15 mouse cellular contexts compared by ENCODE assay signal in genomic region chr10:75898039-75898564, GRCm38 (mm10). TPM values are rescaled to one million over a fixed set of nuclear protein-coding genes. Genes with fewer than 3 reads are reported as not detected.
A peak's percentile ranks its signal among the peaks of the same experiment; 100 is the strongest.
DNase-seq lines count a peak whose midpoint lies in the region; ATAC-seq and TF ChIP-seq lines count a peak whose summit lies in the region.
"Had no signal": no experiment of that assay in that cellular context is flagged by ENCODE, and none has a peak within 500 bp of the region (broad histone marks: within the 10 kb centered on the region; RNA-seq: fewer than 3 reads in every experiment).

No protein-coding gene starts in this region.

- H3K4me3 ChIP-seq in embryonic facial prominence, embryonic 15.5 days (replicated peaks): no peak overlapping the region
- no peak overlapping the region for H3K4me3 ChIP-seq in embryonic facial prominence, embryonic 10.5 days
- H3K4me3 ChIP-seq in heart, postnatal 0 days (ENCODE audit: low read depth, low read length): no peak overlapping the region
- H3K4me3 ChIP-seq: hindbrain, embryonic 15.5 days; limb, embryonic 12.5 days; liver, embryonic 15.5 days; midbrain, embryonic 12.5 days; stomach, embryonic 15.5 days had no signal

- H3K9ac ChIP-seq in embryonic facial prominence, embryonic 15.5 days: no peak overlapping the region
- H3K9ac ChIP-seq in heart, postnatal 0 days (replicated peaks; ENCODE audit: low read depth, low read length): no peak overlapping the region
- H3K9ac ChIP-seq: forebrain, postnatal 0 days; hindbrain, embryonic 15.5 days; limb, embryonic 12.5 days; liver, embryonic 15.5 days; midbrain, embryonic 12.5 days; stomach, embryonic 15.5 days had no signal

- peak overlapping the region; percentile 60; the same call in 1 of the 2 replicates for H3K27ac ChIP-seq in embryonic facial prominence, embryonic 15.5 days (replicated peaks)
- H3K27ac ChIP-seq in embryonic facial prominence, embryonic 10.5 days (replicated peaks): no peak overlapping the region
- peak overlapping the region; percentile 81; the same call in 1 of the 2 replicates for H3K27ac ChIP-seq in heart, postnatal 0 days (ENCODE audit: low read depth)
- H3K27ac ChIP-seq: limb, embryonic 12.5 days; liver, embryonic 15.5 days; midbrain, embryonic 12.5 days; stomach, embryonic 15.5 days had no signal

- no peak for TF ChIP-seq CTCF in heart, postnatal 0 days (IDR thresholded peaks at IDR 0.05; ENCODE audit: low read depth)

- 74% methylated on average over 6 of the region's 6 CpGs for WGBS in embryonic facial prominence, embryonic 15.5 days
- 80% methylated on average over 6 of the region's 6 CpGs for WGBS in embryonic facial prominence, embryonic 10.5 days
- WGBS in heart, postnatal 0 days: 68% methylated on average over 6 of the region's 6 CpGs

- no peak for DNase-seq in embryonic facial prominence, embryonic 10.5 days (ENCODE audit: low spot score)
- no peak for DNase-seq in heart, postnatal 0 days (ENCODE audit: low spot score)
- no peak for DNase-seq in heart, postnatal 14 days
- peak; percentile 43 for DNase-seq in 3T3-L1 (ENCODE audit: low read depth, low spot score)
- DNase-seq in adrenal gland, postnatal 36 days: peak; percentile 24 to 44
- DNase-seq in cerebellum, postnatal 36 days: no peak
- DNase-seq in thymus, postnatal 0 days (ENCODE audit: low spot score): no peak

- no peak for TF ChIP-seq EP300 in heart, postnatal 0 days (IDR thresholded peaks at IDR 0.05; ENCODE audit: low read depth)

- intact Hi-C loops in heart, postnatal 14 days (cut with DNase I): no loop called here

- peaks cover 13% of the 10 kb centered on the region for H3K4me1 ChIP-seq in embryonic facial prominence, embryonic 15.5 days
- peaks cover 12% of the 10 kb centered on the region for H3K4me1 ChIP-seq in embryonic facial prominence, embryonic 10.5 days
- H3K4me1 ChIP-seq in heart, postnatal 0 days (ENCODE audit: control insufficient read depth, insufficient read depth): peaks cover 22% of the 10 kb centered on the region

- no peaks in the 10 kb centered on the region for H3K27me3 ChIP-seq in embryonic facial prominence, embryonic 15.5 days
- H3K27me3 ChIP-seq in embryonic facial prominence, embryonic 10.5 days (replicated peaks; ENCODE audit: low read depth, poor library complexity, severe bottlenecking): no peaks in the 10 kb centered on the region
- no peaks in the 10 kb centered on the region for H3K27me3 ChIP-seq in heart, postnatal 0 days (ENCODE audit: control insufficient read depth, insufficient read depth, low read length)
- H3K27me3 ChIP-seq: hindbrain, embryonic 15.5 days; limb, embryonic 12.5 days; liver, embryonic 15.5 days; midbrain, embryonic 12.5 days; stomach, embryonic 15.5 days had no signal

- no peak for ATAC-seq in embryonic facial prominence, embryonic 15.5 days (ENCODE audit: insufficient number of reproducible peaks, low FRiP score, low TSS enrichment, low read depth)
- ATAC-seq in heart, postnatal 0 days (ENCODE audit: insufficient read depth, low read depth): no peak
- ATAC-seq: forebrain, postnatal 0 days had no signal

- H3K36me3 ChIP-seq in embryonic facial prominence, embryonic 15.5 days: peaks cover 68% of the 10 kb centered on the region
- peaks cover 98% of the 10 kb centered on the region for H3K36me3 ChIP-seq in embryonic facial prominence, embryonic 10.5 days (replicated peaks)
- H3K36me3 ChIP-seq in heart, postnatal 0 days (replicated peaks; ENCODE audit: control insufficient read depth, insufficient read depth, low read length): peaks cover 45% of the 10 kb centered on the region

- no peaks in the 10 kb centered on the region for H3K9me3 ChIP-seq in embryonic facial prominence, embryonic 15.5 days (replicated peaks)
- H3K9me3 ChIP-seq in embryonic facial prominence, embryonic 10.5 days: no peaks in the 10 kb centered on the region
- no peaks in the 10 kb centered on the region for H3K9me3 ChIP-seq in heart, postnatal 0 days (replicated peaks; ENCODE audit: control insufficient read depth, low read length)
- H3K9me3 ChIP-seq: hindbrain, embryonic 15.5 days; limb, embryonic 12.5 days; liver, embryonic 15.5 days; midbrain, embryonic 12.5 days; stomach, embryonic 15.5 days had no signal

- H3K4me2 ChIP-seq in embryonic facial prominence, embryonic 15.5 days (replicated peaks): no peak overlapping the region
- no peak overlapping the region for H3K4me2 ChIP-seq in heart, postnatal 0 days (ENCODE audit: low read depth, low read length)
- H3K4me2 ChIP-seq: hindbrain, embryonic 15.5 days; limb, embryonic 12.5 days; liver, embryonic 15.5 days; midbrain, embryonic 12.5 days; stomach, embryonic 15.5 days had no signal

RNA-seq across cellular contexts. Expression of gene Derl3, which starts 4.9 kb away (rescaled TPM):
- polyA plus RNA-seq in embryonic facial prominence, embryonic 15.5 days (2015; fragmentation: Nextera tagmentation; extraction: Ambion mirVana): 2.0 and 3.1 TPM in 2 replicates
- polyA plus RNA-seq in embryonic facial prominence, embryonic 10.5 days (2016; fragmentation: Nextera tagmentation; extraction: Ambion mirVana): 2.3 and 3.0 TPM in 2 replicates
- not detected in 2 replicates for total RNA-seq in heart, postnatal 0 days (2014; rRNA removed; ENCODE audit: low replicate concordance)
- polyA plus RNA-seq in heart, postnatal 0 days (2015; fragmentation: Nextera tagmentation; extraction: Ambion mirVana): 0.41 and 1.2 TPM in 2 replicates
- under 1 TPM in 1 of 2 experiments, not detected in 1; 0.51 TPM for total RNA-seq in heart, postnatal 14 days (2021)
- 1 to 10 TPM in 1 of 2 experiments, under 1 TPM in 1; 0.93 to 2.8 TPM for total RNA-seq in adrenal gland, postnatal 36 days (2021)
- polyA plus RNA-seq in thymus, postnatal 0 days (2015; fragmentation: Nextera tagmentation; extraction: Ambion mirVana): 1.1 and 1.2 TPM in 2 replicates
- total RNA-seq: gastrocnemius, postnatal 14 days had no signal

RNA-seq across cellular contexts. Expression of gene Smarcb1, which starts 23.3 kb away (rescaled TPM):
- 187 and 192 TPM in 2 replicates for polyA plus RNA-seq in embryonic facial prominence, embryonic 15.5 days (2015; fragmentation: Nextera tagmentation; extraction: Ambion mirVana)
- polyA plus RNA-seq in embryonic facial prominence, embryonic 10.5 days (2016; fragmentation: Nextera tagmentation; extraction: Ambion mirVana): 284 and 291 TPM in 2 replicates
- total RNA-seq in heart, postnatal 0 days (2014; rRNA removed; ENCODE audit: low replicate concordance): 45.7 and 51.2 TPM in 2 replicates
- polyA plus RNA-seq in heart, postnatal 0 days (2015; fragmentation: Nextera tagmentation; extraction: Ambion mirVana): 63.9 and 65.7 TPM in 2 replicates
- 10 to 100 TPM; 26.1 to 29.1 TPM for total RNA-seq in heart, postnatal 14 days (2021)
- total RNA-seq in adrenal gland, postnatal 36 days (2021): 10 to 100 TPM; 77.5 to 89.1 TPM
- 138 and 140 TPM in 2 replicates for polyA plus RNA-seq in thymus, postnatal 0 days (2015; fragmentation: Nextera tagmentation; extraction: Ambion mirVana)

RNA-seq across cellular contexts. Expression of gene Chchd10, which starts 34.8 kb away (rescaled TPM):
- 29.7 and 33.4 TPM in 2 replicates for polyA plus RNA-seq in embryonic facial prominence, embryonic 15.5 days (2015; fragmentation: Nextera tagmentation; extraction: Ambion mirVana)
- polyA plus RNA-seq in embryonic facial prominence, embryonic 10.5 days (2016; fragmentation: Nextera tagmentation; extraction: Ambion mirVana): 8.4 and 9.6 TPM in 2 replicates
- total RNA-seq in heart, postnatal 0 days (2014; rRNA removed; ENCODE audit: low replicate concordance): 1,554 and 1,749 TPM in 2 replicates
- polyA plus RNA-seq in heart, postnatal 0 days (2015; fragmentation: Nextera tagmentation; extraction: Ambion mirVana): 1,293 and 1,345 TPM in 2 replicates
- 1,000 to 10,000 TPM; 1,290 to 1,409 TPM for total RNA-seq in heart, postnatal 14 days (2021)
- total RNA-seq in adrenal gland, postnatal 36 days (2021): 1,000 to 10,000 TPM; 1,047 to 1,196 TPM
- 21.6 and 22.2 TPM in 2 replicates for polyA plus RNA-seq in thymus, postnatal 0 days (2015; fragmentation: Nextera tagmentation; extraction: Ambion mirVana)

RNA-seq across cellular contexts. Expression of gene Mif, which starts 38.1 kb away (rescaled TPM):
- polyA plus RNA-seq in embryonic facial prominence, embryonic 15.5 days (2015; fragmentation: Nextera tagmentation; extraction: Ambion mirVana): 1,283 and 1,429 TPM in 2 replicates
- polyA plus RNA-seq in embryonic facial prominence, embryonic 10.5 days (2016; fragmentation: Nextera tagmentation; extraction: Ambion mirVana): 3,361 and 3,650 TPM in 2 replicates
- total RNA-seq in heart, postnatal 0 days (2014; rRNA removed; ENCODE audit: low replicate concordance): 1,140 and 1,565 TPM in 2 replicates
- polyA plus RNA-seq in heart, postnatal 0 days (2015; fragmentation: Nextera tagmentation; extraction: Ambion mirVana): 1,324 and 1,428 TPM in 2 replicates
- 100 to 1,000 TPM; 215 to 220 TPM for total RNA-seq in heart, postnatal 14 days (2021)
- 100 to 1,000 TPM; 313 to 319 TPM for total RNA-seq in adrenal gland, postnatal 36 days (2021)
- polyA plus RNA-seq in thymus, postnatal 0 days (2015; fragmentation: Nextera tagmentation; extraction: Ambion mirVana): 1,368 and 1,597 TPM in 2 replicates

RNA-seq across cellular contexts. Expression of gene Mmp11, which starts 38.2 kb away (rescaled TPM):
- polyA plus RNA-seq in embryonic facial prominence, embryonic 15.5 days (2015; fragmentation: Nextera tagmentation; extraction: Ambion mirVana): 101 and 133 TPM in 2 replicates
- 36.7 and 46.4 TPM in 2 replicates for polyA plus RNA-seq in embryonic facial prominence, embryonic 10.5 days (2016; fragmentation: Nextera tagmentation; extraction: Ambion mirVana)
- total RNA-seq in heart, postnatal 0 days (2014; rRNA removed; ENCODE audit: low replicate concordance): 13.7 and 29.4 TPM in 2 replicates
- 12.6 and 15.4 TPM in 2 replicates for polyA plus RNA-seq in heart, postnatal 0 days (2015; fragmentation: Nextera tagmentation; extraction: Ambion mirVana)
- 1 to 10 TPM; 5.0 to 9.7 TPM for total RNA-seq in heart, postnatal 14 days (2021)
- total RNA-seq in adrenal gland, postnatal 36 days (2021): 10 to 100 TPM in 1 of 2 experiments, 1 to 10 TPM in 1; 8.6 to 10.1 TPM
- polyA plus RNA-seq in thymus, postnatal 0 days (2015; fragmentation: Nextera tagmentation; extraction: Ambion mirVana): 7.9 and 8.6 TPM in 2 replicates

Comparison
In these comparisons a context has a peak if more than half of its experiments do, and no peak if none do; other contexts are left out.
1. DNase-seq: peak in 3T3-L1 (single experiment) and adrenal gland, postnatal 36 days (2 of 2); none in embryonic facial prominence, embryonic 10.5 days (single experiment), heart, postnatal 0 days (single experiment), heart, postnatal 14 days (0 of 2), cerebellum, postnatal 36 days (0 of 2) and thymus, postnatal 0 days (single experiment).
2. RNA of gene Chchd10, which starts 34.8 kb away (polyA plus RNA-seq): 1,293 to 1,345 TPM in heart, postnatal 0 days; 29.7 to 33.4 TPM in embryonic facial prominence, embryonic 15.5 days, 21.6 to 22.2 TPM in thymus, postnatal 0 days and 8.4 to 9.6 TPM in embryonic facial prominence, embryonic 10.5 days; every median in the first group is over 10 times any median in the second.